Mouse (Mus musculus) liver, postnatal 0 days (tissue): Measurements from ENCODE around the gene Clca1.

Experiments
- CTCF ChIP-seq: sonication (generic); IDR thresholded peaks from 2 replicates; pipeline ENCODE4 v1.5.1; 2016; ENCODE audit warnings: antibody characterized with exemption, low read depth
- EP300 ChIP-seq: IDR thresholded peaks from 2 replicates; pipeline ENCODE4 v1.6.1; 2016; ENCODE audit warnings: antibody characterized with exemption, low read depth, mild to moderate bottlenecking

- TF ChIP-seq CTCF (no peak), EP300 (no peak)
Measured at GRCm38 (mm10) chr3:145072339-145072738, 39.8 kb upstream of the Clca1 start.
